ENCODE assay signal across 8 mouse cellular contexts in genomic region chr3:73065823-73066755, GRCm38 (mm10). TPM values are rescaled to one million over a fixed set of nuclear protein-coding genes. Genes with fewer than 3 reads are reported as not detected.
DNase-seq lines count a peak whose midpoint lies in the region; ATAC-seq and TF ChIP-seq lines count a peak whose summit lies in the region.

No protein-coding gene starts in this region.

- H3K4me1 ChIP-seq in intestine, postnatal 0 days (replicated peaks; ENCODE audit: control insufficient read depth, insufficient read depth, low read length), result no peaks in the 10 kb centered on the region
- no peaks in the 10 kb centered on the region for H3K4me1 ChIP-seq in limb, embryonic 12.5 days (replicated peaks)
- H3K4me1 ChIP-seq in midbrain, embryonic 15.5 days, result peaks cover 8% of the 10 kb centered on the region; the same call in 1 of the 2 replicates

- peak overlapping the region; percentile 26 for H3K4me3 ChIP-seq in intestine, postnatal 0 days (ENCODE audit: low read depth, low read length)
- H3K4me3 ChIP-seq in limb, embryonic 12.5 days (replicated peaks), result peak overlapping the region; percentile 31
- peak overlapping the region; percentile 46 for H3K4me3 ChIP-seq in midbrain, embryonic 15.5 days

- H3K9me3 ChIP-seq in intestine, postnatal 0 days (ENCODE audit: control insufficient read depth), result no peaks in the 10 kb centered on the region
- H3K9me3 ChIP-seq in limb, embryonic 12.5 days, result no peaks in the 10 kb centered on the region
- no peaks in the 10 kb centered on the region for H3K9me3 ChIP-seq in midbrain, embryonic 15.5 days

- H3K27me3 ChIP-seq in intestine, postnatal 0 days (replicated peaks; ENCODE audit: control insufficient read depth, insufficient read depth, low read length), result no peaks in the 10 kb centered on the region
- peaks cover 3% of the 10 kb centered on the region for H3K27me3 ChIP-seq in limb, embryonic 12.5 days
- no peaks in the 10 kb centered on the region for H3K27me3 ChIP-seq in midbrain, embryonic 15.5 days (replicated peaks)

- H3K9ac ChIP-seq in intestine, postnatal 0 days (ENCODE audit: low read depth, low read length), result no peak overlapping the region
- peak overlapping the region; percentile 27; the same call in 1 of the 2 replicates for H3K9ac ChIP-seq in limb, embryonic 12.5 days (replicated peaks)
- peak overlapping the region; percentile 48; the same call in 1 of the 2 replicates for H3K9ac ChIP-seq in midbrain, embryonic 15.5 days

- peak; percentile 33 to 74 for DNase-seq in adrenal gland, adult (ENCODE audit: inconsistent age in 2 of 2, low spot score in 1 of 2)
- DNase-seq in adrenal gland, postnatal 4 days (ENCODE audit: low spot score in 2 of 2), result no peak
- DNase-seq in cerebellum, postnatal 10 days, result peak; percentile 87 to 88
- DNase-seq in frontal cortex, postnatal 36 days (ENCODE audit: low spot score in 2 of 2), result peak; percentile 88 to 89
- DNase-seq in urinary bladder, postnatal 25 days (ENCODE audit: low spot score), result peak; percentile 53

- WGBS in intestine, postnatal 0 days, result 13% methylated on average over 20 of the region's 20 CpGs
- WGBS in limb, embryonic 12.5 days, result 15% methylated on average over 20 of the region's 20 CpGs
- WGBS in midbrain, embryonic 15.5 days, result 7% methylated on average over 20 of the region's 20 CpGs

- H3K36me3 ChIP-seq in intestine, postnatal 0 days (ENCODE audit: control insufficient read depth, insufficient read depth), result no peaks in the 10 kb centered on the region
- no peaks in the 10 kb centered on the region for H3K36me3 ChIP-seq in limb, embryonic 12.5 days
- H3K36me3 ChIP-seq in midbrain, embryonic 15.5 days (replicated peaks), result no peaks in the 10 kb centered on the region

- ATAC-seq in intestine, postnatal 0 days, result no peak
- ATAC-seq in limb, embryonic 12.5 days (ENCODE audit: insufficient number of reproducible peaks, insufficient read depth, low FRiP score, low TSS enrichment, low read depth), result no peak
- ATAC-seq in midbrain, embryonic 15.5 days (replicated peaks), result peak; percentile 90

- peak overlapping the region; percentile 55 for H3K4me2 ChIP-seq in intestine, postnatal 0 days (replicated peaks; ENCODE audit: low read depth)
- peak overlapping the region; percentile 55 for H3K4me2 ChIP-seq in limb, embryonic 12.5 days
- H3K4me2 ChIP-seq in midbrain, embryonic 15.5 days, result peak overlapping the region; percentile 49

- no peak overlapping the region for H3K27ac ChIP-seq in intestine, postnatal 0 days (ENCODE audit: low read depth, low read length)
- H3K27ac ChIP-seq in limb, embryonic 12.5 days, result no peak overlapping the region
- peak overlapping the region; percentile 72 for H3K27ac ChIP-seq in midbrain, embryonic 15.5 days

- peak; percentile 86 for TF ChIP-seq CTCF in intestine, postnatal 0 days (IDR thresholded peaks at IDR 0.05; ENCODE audit: low read depth)

RNA-seq across cellular contexts. Expression of gene Slitrk3, which starts 8.5 kb away (rescaled TPM):
- total RNA-seq in adrenal gland, postnatal 4 days (2021), result under 1 TPM; 0.20 to 0.42 TPM
- 0.78 and 1.1 TPM in 2 replicates for polyA plus RNA-seq in intestine, postnatal 0 days (2015; fragmentation: Nextera tagmentation; extraction: Ambion mirVana)
- polyA plus RNA-seq in limb, embryonic 12.5 days (2016; fragmentation: Nextera tagmentation; extraction: Ambion mirVana), result 0.17 and 0.41 TPM in 2 replicates
- 21.6 and 22.4 TPM in 2 replicates for polyA plus RNA-seq in midbrain, embryonic 15.5 days (2015; fragmentation: Nextera tagmentation; extraction: Ambion mirVana)

Comparison
In these comparisons a context has a peak if more than half of its experiments do, and no peak if none do; other contexts are left out.
1. DNase-seq: peak in adrenal gland, adult (2 of 2), cerebellum, postnatal 10 days (2 of 2), frontal cortex, postnatal 36 days (2 of 2) and urinary bladder, postnatal 25 days (single experiment); none in adrenal gland, postnatal 4 days (0 of 2).
2. RNA of gene Slitrk3, which starts 8.5 kb away (polyA plus RNA-seq): 21.6 to 22.4 TPM in midbrain, embryonic 15.5 days; 0.78 to 1.1 TPM in intestine, postnatal 0 days and 0.17 to 0.41 TPM in limb, embryonic 12.5 days; every median in the first group is over 10 times any median in the second.
3. Peak in every context shown above with its lines, with median percentiles within 50 percentile points of each other: H3K4me2 ChIP-seq and H3K4me3 ChIP-seq.